Mouse (Mus musculus) neutrophil, adult 83 days (primary cell): Measurements from ENCODE around the gene Nin. TPM values are rescaled to one million over a fixed set of nuclear protein-coding genes. Genes with fewer than 3 reads are reported as not detected.

Experiments
- total RNA-seq, 2 experiments: library from RNA; stranded (reverse); gene quantifications; one replicate each; pipeline ENCODE4 v1.2.4; 2023

Nin gene
- total RNA-seq = 100 to 1,000 TPM; 274 to 287 TPM

GRCm38 (mm10) chr12:70113351-70113750, at the start of gene Nin:
Nin (minus strand) TSS chr12:70113717.

GRCm38 (mm10) chr12:70153842-70154241, 40.3 kb upstream of the Nin start, which contains the start of gene Abhd12b:
Abhd12b (plus strand) TSS chr12:70154142.

GRCm38 (mm10) chr12:69986786-69987497, 126.6 kb downstream of the Nin start, which contains the start of gene Sav1:
Sav1 (minus strand) TSS chr12:69987002.

Other genes starting within 250 kb of the Nin start
- 1 to 10 TPM in 1 of 2 experiments, under 1 TPM in 1; 0.29 to 1.0 TPM for gene Atl1, start 221.1 kb downstream of the Nin start, total RNA-seq
- gene Map4k5, start 220.5 kb downstream of the Nin start, total RNA-seq = 10 to 100 TPM; 11.7 to 13.5 TPM
- gene Sav1, start 126.7 kb downstream of the Nin start, total RNA-seq = 10 to 100 TPM; 31.7 to 32.4 TPM
- gene Abhd12b, start 40.4 kb upstream of the Nin start, total RNA-seq = not detected
- gene Pygl, start 117.8 kb upstream of the Nin start, total RNA-seq = 100 to 1,000 TPM; 654 to 729 TPM
- under 1 TPM; 0.13 to 0.15 TPM for gene Trim9, start 233.9 kb upstream of the Nin start, total RNA-seq